Mouse (Mus musculus): ENCODE results near the gene Casp8.
"Not testable (repeated sequence)": the region's sequence is repeated elsewhere in the genome, so short reads cannot be mapped to it uniquely, and the experiment has no call there.

Gene Casp8

DNA sequence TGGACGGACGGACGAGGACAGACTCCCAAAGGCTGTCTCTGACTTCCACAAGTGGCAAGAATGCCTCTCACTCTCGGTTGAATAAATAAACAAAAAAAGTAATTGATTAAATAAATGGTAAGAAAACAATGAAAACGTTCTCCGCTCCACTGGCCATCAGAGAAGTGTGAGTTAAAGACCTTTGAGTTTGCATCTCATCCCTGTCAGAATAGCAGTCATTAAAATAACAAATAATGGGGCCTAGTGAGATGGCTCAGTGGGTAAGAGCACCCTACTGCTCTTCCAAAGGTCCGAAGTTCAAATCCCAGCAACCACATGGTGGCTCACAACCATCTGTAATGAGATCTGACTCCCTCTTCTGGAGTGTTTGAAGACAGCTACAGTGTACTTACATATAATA, 5.5 kb downstream of the Casp8 start:
- DNase-seq (ENCODE audit: low spot score in 2 of 2), result not testable (repeated sequence)

DNA sequence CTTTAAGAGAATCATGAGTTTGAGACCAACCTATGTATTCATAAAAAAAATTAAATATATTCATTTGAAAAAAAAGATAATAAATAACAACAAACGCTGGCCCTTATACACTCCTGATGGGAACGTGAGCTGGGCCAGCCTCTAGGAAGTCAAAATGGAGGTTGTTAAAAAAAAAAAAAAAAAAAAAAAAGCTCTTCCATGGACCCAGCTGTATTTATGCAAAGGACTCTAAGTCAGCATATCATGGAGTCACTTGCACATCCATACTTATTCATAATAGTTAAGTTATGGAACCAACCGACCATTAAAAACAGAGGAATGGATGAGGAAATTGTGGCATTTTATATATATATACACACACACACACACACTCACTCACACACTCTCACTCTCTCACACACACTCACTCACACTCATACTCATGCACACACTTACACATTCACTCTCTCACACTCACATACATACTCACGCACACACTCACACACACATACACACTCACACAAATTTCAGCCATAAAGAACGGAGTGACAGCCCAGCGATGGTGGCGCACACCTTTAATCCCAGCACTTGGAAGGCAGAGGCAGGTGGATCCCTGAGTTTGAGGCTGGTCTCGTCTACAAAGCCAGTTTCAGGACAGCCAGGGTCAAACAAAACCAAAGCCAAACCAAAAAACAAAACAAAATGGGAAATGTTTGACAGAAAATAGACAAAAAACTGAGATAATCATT, 6.5 kb downstream of the Casp8 start:
- no peak for DNase-seq (ENCODE audit: low spot score in 2 of 2)

DNA sequence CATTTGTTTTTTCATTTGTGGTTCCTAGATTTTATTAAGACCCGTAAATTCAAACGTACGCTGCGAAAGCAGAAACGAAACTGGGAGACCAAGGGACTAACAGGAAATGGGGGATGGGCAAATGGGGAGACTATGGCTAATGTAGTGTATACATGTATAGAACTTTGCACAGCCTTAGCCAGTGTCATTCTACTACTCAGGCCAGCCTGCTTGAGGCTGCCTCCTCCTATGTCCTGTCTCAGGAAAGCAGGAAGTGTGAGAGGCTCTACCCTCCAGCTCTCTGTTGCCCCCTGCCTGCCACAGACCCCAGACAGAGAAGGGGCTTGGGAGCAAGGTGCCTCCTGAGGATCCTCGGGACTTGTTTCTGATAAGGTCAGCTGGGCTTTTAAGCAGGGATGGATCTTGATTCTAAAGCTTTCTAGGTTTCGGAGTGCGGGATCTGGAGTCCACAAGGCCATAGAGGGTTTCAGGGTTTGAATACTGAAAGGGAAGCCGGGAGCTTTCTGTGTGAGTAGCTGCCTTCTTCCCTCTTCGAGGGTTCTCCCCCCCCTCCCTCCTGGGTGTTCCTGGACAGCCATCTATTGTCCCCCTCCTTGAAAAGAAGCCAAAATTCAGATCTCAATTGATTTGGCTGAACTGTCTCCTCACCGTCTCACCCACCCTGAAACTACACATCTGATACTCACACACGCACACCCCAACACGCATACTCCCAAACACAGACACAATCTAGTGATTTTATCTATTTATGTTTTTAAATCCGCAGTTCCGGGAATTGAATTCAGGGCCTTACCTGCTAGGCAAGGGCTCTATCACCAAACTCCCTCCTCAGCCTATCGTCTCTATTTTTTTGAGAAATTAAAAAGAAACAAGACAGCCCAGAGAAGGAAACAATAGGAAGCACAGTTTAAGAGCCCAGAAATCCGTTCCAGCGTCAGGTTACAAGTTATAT, 7.4 kb downstream of the Casp8 start:
- no peak for DNase-seq (ENCODE audit: low spot score in 2 of 2)

DNA sequence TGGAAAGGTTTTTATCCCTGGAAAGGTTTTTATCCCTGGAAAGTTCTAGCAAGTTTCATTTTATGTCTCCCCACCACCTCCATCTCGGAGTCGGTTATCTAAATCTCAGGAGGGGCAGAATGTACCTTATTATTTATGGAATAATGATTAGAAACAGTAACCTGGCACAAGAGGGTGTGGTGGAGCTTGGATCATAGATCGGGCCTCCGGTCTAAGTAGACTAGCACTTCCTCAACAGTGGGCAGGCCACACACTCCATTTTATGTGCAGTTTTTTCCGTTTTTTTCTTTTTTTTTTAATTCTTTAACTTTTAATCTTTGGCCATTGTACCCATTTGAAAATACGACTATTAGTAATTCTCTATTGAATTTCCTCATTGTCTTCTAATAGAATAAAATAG, 8.4 kb downstream of the Casp8 start:
- DNase-seq (ENCODE audit: low spot score in 2 of 2), result no peak

DNA sequence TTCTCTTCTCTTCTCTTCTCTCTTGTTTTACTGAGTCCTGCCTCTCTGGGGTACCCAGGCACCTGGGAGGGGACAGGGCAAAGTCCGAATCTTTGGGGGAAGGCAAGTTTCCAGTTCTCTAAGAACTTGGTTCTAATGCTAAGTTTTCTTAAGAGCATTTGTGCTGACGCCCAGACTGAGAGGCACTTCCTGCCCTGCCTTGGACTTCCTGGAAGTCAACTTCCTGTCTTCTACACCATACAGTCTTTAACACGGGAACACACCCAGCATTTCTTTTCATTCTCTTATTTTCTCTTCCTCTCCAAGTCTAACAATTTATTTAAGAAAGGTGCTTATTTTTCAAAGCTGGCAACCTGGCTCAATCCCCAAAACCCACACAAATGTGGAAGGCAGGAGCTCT, 11.5 kb downstream of the Casp8 start:
- no peak for DNase-seq (ENCODE audit: low spot score in 2 of 2)

DNA sequence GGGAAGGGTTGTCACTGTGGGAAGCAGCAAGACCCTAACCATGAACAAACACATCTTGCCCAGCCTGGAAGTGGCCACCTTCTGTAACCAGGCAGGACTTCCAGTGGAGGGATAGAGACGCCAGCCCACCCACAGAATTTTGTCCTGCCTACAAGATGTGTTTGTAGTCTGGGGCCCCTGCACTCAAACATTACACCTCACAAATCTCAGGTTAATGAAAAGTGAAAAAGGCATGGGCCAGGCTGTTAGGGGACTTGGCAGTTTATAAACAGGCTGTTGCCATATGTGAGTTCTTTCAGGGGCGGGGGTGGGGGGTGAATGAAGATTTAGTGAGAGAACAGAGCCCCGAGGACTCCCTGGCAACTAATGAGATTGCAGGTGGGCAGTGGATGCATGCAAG, 31.1 kb downstream of the Casp8 start:
- DNase-seq (ENCODE audit: low spot score in 2 of 2), result no peak

DNA sequence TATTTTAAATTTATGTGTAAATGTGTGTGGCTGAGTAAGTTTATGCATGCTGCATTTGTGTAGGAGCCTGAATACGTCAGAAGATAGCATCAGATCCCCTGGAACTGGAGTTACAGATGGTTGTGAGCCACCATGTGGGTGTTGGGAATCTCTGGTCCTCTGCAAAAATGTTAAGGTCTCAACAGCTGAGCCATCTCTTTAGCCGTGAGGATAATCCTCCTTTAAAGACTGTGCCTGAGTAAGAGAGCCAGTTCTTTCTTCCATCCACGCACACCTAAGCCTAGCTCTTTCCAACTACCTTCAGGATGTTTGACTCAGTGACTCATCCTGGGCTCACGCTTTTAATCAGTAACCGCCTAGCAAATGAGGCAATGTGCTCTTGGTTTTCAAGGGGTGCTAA, 35.6 kb downstream of the Casp8 start:
- DNase-seq (ENCODE audit: low spot score in 2 of 2), result no peak

DNA sequence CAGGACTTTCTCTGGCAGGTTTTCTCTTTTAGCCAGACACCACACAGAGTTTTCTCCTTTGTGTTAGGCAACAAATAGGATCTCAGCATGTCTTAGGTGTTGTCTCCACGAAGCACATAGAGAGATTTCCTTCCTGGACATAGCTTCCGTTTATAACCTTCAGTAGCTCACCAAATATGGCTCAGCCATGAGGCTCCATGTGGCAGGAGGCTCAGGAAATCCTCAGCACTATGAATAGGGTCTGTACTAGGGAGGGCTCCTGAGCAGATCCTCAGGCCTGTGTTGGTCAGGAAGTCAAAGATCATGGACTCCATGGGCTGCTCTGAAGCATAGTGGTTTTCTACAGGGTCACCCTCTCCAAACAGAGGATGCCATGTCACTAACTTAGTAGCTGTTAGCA, 37.0 kb downstream of the Casp8 start:
- no peak for DNase-seq (ENCODE audit: low spot score in 2 of 2)

DNA sequence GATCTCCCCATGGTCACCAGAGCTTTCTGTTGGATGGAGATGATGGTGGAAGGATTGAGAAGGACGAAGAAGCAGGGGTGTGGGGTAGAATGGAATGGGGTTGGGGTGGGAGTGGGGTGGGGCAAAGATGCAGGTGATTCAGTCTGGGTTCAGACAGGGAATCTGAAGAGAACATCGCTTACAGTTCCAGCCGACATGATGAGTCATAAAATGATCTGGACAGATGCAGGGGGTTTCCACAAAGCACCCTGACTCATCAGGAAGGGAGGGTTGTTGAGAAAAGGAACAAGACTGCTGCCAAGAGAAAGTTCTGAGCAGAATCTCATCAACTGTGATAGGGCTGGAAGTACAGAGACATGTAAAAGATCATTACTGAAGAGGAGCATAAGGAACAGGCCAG, 61.6 kb downstream of the Casp8 start:
- DNase-seq (ENCODE audit: low spot score in 2 of 2), result not testable (repeated sequence)

DNA sequence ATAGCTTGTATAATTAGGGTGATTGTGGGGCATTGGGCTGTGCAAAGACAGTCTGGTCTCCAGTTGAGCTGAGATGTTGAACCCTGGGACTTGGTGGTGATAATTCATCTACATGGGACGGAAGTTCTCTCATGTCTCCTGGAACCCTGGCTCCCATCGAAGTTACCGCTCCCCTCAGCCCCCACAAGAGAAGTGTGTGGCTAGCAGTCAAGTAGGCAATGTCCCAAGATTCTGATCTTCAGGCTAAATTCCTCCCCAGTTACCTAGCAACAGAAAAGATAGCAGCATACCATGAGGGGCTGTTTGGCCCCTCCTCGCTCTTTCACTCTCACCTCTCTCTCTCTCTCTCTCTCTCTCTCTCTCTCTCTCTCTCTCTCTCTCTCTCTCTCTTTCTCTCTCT, 64.0 kb downstream of the Casp8 start:
- DNase-seq (ENCODE audit: low spot score in 2 of 2), result not testable (repeated sequence)

DNA sequence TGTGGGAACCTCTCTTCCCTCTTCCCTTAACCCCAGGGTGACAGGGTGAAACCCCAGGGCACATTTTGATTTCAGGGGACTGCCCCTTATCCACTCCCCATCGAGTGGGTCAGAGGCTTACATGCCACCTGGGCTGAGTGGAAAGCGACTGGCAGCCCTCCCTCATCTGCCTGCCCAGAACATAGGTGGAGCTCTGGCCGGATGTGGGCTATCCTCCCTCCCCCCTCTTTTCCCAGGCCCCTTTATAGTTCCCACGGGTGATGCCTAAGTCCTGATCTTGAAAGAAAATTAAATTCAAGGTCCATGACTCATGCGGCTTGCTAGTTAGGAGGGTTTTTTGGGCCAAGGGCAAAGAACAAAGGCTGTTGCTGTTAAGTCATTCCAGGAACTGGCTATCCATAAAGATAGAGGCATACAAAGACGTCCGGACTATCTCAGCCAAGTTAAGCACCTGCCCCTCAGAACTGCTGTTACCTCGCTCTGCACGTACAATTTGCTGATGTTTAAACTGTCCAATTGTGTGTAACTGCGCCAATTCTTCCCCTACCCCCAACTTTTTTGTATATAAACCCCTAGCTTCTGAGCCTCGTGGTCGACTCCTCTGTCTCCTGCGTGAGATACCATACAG, 64.7 kb downstream of the Casp8 start:
- DNase-seq (ENCODE audit: low spot score in 2 of 2), result not testable (repeated sequence)

DNA sequence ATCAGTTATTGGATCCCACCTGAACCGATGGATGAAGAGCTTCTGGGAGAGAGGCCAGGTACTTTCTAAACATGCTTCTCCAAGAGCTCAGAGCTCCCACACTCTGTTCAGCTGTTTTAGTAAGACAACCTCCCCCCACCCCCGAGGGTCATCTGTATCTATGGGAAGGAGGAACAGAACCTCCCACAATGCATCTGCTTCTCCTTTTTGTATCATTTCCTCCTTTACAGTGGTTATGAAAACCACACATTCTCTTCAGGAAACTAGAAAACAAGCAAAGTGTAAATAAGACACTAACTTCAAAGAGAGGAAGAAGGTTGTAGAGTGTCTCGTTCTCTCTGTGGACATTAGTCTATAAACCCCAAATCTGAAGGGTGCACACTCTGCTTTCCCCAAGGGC, 65.4 kb downstream of the Casp8 start:
- DNase-seq (ENCODE audit: low spot score in 2 of 2), result not testable (repeated sequence)

DNA sequence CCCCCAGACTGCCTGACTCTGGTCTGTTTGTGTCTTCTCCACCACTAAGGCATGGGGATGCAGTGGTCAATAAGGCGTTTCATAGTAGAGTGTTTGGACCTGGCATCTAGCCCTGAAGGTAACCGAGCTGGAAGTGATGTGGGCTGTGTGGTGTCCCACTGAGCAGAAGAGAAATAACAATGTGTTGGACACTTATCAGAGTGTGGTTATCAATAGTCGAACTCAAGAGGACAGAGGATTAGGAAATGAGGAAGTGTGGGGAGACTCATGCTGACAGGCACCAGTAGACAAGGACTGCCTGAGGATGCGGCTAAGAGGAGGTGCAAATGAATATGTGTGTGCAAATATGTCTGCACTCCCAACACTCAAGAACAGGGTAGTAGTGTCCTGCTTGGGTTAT, 81.3 kb downstream of the Casp8 start:
- DNase-seq (ENCODE audit: low spot score in 2 of 2), result not testable (repeated sequence)

DNA sequence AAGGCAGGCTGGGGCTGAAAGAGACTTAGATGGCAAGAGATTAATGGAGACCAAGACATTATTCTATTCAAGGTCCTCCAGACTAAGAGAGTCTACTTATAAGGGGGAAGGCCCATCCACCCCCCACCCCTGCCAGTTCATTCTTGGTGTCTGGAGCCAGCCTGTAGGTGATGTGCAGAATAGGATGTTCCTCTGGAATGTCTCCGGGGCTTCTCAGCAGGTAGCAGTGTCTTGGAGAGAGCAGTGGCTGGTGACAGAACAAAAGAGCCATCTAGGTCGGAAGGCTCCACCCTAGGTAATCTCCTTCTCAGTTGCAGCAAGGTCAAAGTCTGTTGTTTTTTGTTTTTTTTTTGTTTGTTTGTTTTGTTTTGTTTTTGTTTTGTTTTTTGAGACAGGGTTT, 84.1 kb downstream of the Casp8 start:
- not testable (repeated sequence) for DNase-seq (ENCODE audit: low spot score in 2 of 2)

DNA sequence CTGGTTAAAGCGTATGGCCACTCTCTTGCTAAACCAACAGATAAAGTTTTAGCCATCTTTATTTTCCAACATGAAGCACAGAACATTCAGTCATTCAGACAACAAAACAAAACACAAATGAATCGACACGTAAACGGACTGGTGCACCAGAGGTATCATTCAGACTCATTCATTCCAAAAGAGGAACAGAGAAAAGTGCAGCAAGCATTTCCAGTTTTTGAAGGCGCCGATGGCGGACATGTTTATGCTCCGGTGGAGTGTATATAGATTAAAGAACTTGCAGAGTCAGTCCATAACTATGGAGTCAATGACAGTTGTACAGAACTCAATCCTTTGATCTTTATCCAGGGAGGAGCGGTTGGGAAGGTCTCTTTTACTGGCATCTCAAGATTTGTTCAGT, 88.1 kb downstream of the Casp8 start:
- DNase-seq (ENCODE audit: low spot score in 2 of 2), result not testable (repeated sequence)

DNA sequence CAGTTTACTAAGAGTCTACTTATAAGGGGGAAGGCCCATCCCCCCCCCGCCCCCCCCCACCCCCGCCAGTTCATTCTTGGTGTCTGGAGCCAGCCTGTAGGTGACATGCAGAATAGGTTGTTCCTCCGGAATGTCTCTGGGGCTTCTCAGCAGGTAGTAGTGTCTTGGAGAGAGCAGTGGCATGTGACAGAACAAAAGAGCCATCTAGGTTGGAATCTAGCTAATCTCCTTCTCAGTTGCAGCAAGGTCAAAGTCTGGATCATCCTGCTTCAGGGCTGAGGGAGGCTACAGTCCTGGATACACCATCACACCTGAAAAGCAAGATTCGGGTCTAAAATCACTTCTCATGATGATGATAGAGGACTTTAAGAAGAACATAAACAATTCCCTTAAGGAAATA, 90.5 kb downstream of the Casp8 start:
- no peak for DNase-seq (ENCODE audit: low spot score in 2 of 2)

DNA sequence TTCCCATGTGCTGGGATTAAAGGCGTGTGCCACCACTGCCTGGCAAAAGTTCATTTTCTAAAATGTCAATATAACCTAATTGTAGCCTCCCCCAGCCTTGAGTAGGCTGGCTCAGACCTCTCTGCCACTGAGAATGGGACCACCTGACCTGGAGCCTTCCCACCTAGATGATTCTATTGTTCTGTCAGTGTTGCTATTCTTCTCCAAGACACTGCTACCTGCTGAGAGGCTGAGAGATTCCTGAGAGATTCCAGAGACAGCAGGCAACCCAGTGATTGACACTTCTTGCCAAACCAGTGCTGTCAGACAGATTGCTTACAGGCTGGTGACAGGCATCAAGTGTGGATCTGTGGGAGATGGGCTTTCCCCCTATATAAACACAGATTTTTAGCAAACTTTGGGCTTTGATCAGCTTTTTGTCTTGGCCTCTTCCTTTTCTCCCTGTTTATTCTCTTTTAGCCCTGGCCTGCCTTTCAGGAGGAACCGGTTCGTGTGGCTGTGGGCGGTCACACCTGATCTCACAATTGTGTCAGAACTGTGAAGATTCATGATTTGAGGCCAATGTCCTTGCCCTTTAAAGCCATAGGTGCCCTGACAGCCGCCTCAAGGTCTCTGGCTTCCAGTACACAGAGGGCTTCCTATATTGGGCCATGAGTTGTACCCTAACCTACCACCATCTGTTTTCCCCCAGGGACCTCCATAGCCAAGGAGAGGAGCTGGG, 94.8 kb downstream of the Casp8 start:
- peak; percentile 64 to 71 for DNase-seq (ENCODE audit: low spot score in 2 of 2)

DNA sequence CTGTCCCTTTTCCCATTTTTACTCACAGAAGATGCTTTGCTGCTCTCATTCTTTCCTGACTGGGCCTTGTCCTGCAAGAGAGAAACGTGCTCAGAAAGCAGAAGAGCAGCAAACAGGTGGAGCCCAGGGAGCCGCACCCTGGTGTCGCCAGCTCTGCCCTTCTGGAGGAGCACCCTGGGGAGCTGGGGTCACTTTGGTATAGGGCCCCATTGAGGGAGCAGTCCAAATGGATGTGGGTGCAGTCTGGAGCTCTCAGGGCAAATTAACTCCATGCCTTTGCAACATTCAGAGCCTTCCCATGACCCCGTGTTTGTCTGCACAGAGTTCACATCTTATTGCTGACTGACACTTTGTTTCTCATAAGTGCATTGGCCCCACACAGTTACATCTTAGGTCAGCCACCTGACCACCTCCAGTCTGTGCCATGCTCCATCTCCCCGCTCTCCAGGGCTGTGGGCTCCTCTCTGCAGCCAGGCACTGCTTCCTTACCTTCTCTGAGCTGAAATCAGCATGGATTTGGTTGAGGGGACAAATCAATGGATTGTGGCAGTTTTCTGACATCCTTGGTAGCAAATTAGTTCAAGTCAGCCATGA, 95.6 kb downstream of the Casp8 start:
- not testable (repeated sequence) for DNase-seq (ENCODE audit: low spot score in 2 of 2)

DNA sequence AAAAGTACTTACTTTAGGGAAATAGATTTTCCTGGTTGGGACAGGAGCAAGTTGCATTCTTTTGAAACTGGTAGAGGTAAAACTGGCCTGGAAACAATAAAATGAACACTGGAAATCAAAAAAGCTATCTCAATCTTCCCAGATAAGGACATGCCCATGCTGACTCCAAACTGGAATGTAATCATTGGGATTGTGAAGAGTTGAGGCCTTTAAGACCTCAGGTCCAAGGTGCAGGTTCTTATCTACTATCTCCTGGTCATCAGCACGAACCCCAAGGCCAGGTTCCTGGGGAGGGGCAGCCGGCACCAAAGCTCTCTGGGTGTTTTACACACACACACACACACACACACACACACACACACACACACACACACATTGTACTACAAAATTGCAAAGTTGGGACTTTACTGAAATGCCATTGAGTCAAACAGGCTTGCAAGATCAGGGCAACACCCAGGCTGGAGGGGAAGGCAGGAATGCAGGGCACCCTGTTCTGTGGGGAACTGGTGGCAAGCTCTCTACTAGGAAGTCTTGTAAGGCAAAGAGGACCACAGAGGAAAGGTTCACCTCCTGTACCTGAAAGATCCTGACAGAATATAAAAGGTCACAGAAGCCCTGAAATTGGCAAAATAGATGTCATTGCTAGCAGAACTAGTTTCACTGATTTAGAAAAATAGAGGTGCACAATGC, 96.5 kb downstream of the Casp8 start:
- not testable (repeated sequence) for DNase-seq (ENCODE audit: low spot score in 2 of 2)

DNA sequence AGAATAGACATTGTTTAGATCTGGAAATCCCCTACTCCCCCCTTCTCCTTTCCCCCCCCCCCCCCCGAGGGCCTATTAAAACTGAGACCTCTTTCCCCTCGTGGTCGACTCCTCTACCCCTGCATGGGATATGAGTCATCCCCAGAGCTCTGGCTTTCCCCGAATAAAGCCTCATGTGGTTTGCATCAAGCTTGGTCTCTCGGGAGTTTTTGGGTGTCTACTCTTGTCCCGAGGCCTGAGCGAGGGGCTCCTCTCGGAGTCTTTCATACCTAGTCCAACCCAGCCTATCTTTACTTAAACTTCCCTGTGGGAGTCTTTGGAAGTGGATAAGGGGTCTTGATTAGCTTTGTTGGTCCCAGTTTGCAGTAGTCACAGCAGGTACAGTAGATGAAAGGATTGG, 97.2 kb downstream of the Casp8 start:
- not testable (repeated sequence) for DNase-seq (ENCODE audit: low spot score in 2 of 2)
